Mouse (Mus musculus) brown adipose tissue, adult 24 weeks (tissue): Measurements from ENCODE around the gene Hydin. TPM values are rescaled to one million over a fixed set of nuclear protein-coding genes. Genes with fewer than 3 reads are reported as not detected.
"Not testable (repeated sequence)": the region's sequence is repeated elsewhere in the genome, so short reads cannot be mapped to it uniquely, and the experiment has no call there.

Experiments used
- H3K27ac ChIP-seq: fragments of 200-500 bp; replicated peaks from 2 replicates; pipeline ENCODE4 v1.5.1; 2012; ENCODE audit warnings: low read depth, mild to moderate bottlenecking, low read length
- H3K4me1 ChIP-seq: fragments of 200-500 bp; 2 replicates; pipeline ENCODE4 v1.6.1; 2012; ENCODE audit warnings: low read length, mixed read lengths; ENCODE audit not compliant: control insufficient read depth, insufficient read depth, insufficient read length
- H3K4me3 ChIP-seq: fragments of 200-500 bp; 2 replicates; pipeline ENCODE4 v1.5.1; 2012; ENCODE audit warnings: low read depth, mild to moderate bottlenecking, low read length, moderate library complexity; ENCODE audit not compliant: insufficient read depth
- polyA plus RNA-seq: library from polyadenylated mRNA; stranded (reverse); fragments of >200 nt; gene quantifications from 2 replicates; pipeline ENCODE4 v1.2.4, GENCODE M21; 2012; ENCODE audit not compliant: missing spikeins, insufficient read depth, insufficient read length

Gene Hydin
- polyA plus RNA-seq, 1 experiment = 0.08 TPM

GRCm38 (mm10) chr8:110276259-110276560, 9.4 kb downstream of the Hydin start:
- no peaks in the 10 kb centered on the region for H3K4me1 ChIP-seq
- H3K27ac ChIP-seq = no peak overlapping the region
- H3K4me3 ChIP-seq = no peak overlapping the region

GRCm38 (mm10) chr8:110312715-110313114, 45.9 kb downstream of the Hydin start:
- no peak overlapping the region for H3K27ac ChIP-seq
- H3K4me1 ChIP-seq = no peaks in the 10 kb centered on the region

GRCm38 (mm10) chr8:110315826-110316225, 49.0 kb downstream of the Hydin start:
- H3K27ac ChIP-seq = no peak overlapping the region
- H3K4me1 ChIP-seq = no peaks in the 10 kb centered on the region
- no peak overlapping the region for H3K4me3 ChIP-seq

More at GRCm38 (mm10) chr8:110312715-110313114, 45.9 kb downstream of the Hydin start:
- no peak overlapping the region for H3K4me3 ChIP-seq

GRCm38 (mm10) chr8:110319586-110319985, 52.8 kb downstream of the Hydin start:
- Histone ChIP-seq H3K4me3 (no peak overlapping the region), H3K4me1 (no peaks in the 10 kb centered on the region; the same call in 1 of the 2 replicates), H3K27ac (no peak overlapping the region)

GRCm38 (mm10) chr8:110321446-110321845, 54.7 kb downstream of the Hydin start:
- peak overlapping the region; percentile 46; the same call in 1 of the 2 replicates for H3K4me3 ChIP-seq
- no peaks in the 10 kb centered on the region; the same call in 1 of the 2 replicates for H3K4me1 ChIP-seq
- H3K27ac ChIP-seq = no peak overlapping the region

- no peak overlapping the region for H3K4me3 ChIP-seq
- no peaks in the 10 kb centered on the region; the same call in 1 of the 2 replicates for H3K4me1 ChIP-seq
- no peak overlapping the region for H3K27ac ChIP-seq
Observed at GRCm38 (mm10) chr8:110323981-110324574, 57.3 kb downstream of the Hydin start.

- not testable (repeated sequence) for H3K4me1 ChIP-seq, H3K27ac ChIP-seq, H3K4me3 ChIP-seq
Observed at GRCm38 (mm10) chr8:110327120-110327519, 60.3 kb downstream of the Hydin start.

GRCm38 (mm10) chr8:110333376-110333775, 66.6 kb downstream of the Hydin start:
- Histone ChIP-seq H3K4me1 (no peaks in the 10 kb centered on the region), H3K27ac (no peak overlapping the region), H3K4me3 (no peak overlapping the region)

- Histone ChIP-seq H3K27ac (no peak overlapping the region), H3K4me1 (no peaks in the 10 kb centered on the region), H3K4me3 (no peak overlapping the region)
Observed at GRCm38 (mm10) chr8:110339447-110339846, 72.7 kb downstream of the Hydin start.

- no peaks in the 10 kb centered on the region for H3K4me1 ChIP-seq
- no peak overlapping the region for H3K4me3 ChIP-seq
- H3K27ac ChIP-seq = no peak overlapping the region
Observed at GRCm38 (mm10) chr8:110340090-110340703, 73.4 kb downstream of the Hydin start.

- no peak overlapping the region for H3K27ac ChIP-seq
Observed at GRCm38 (mm10) chr8:110345697-110346394, 79.1 kb downstream of the Hydin start.

GRCm38 (mm10) chr8:110346915-110347314, 80.1 kb downstream of the Hydin start:
- no peak overlapping the region for H3K27ac ChIP-seq
- H3K4me1 ChIP-seq = no peaks in the 10 kb centered on the region
- no peak overlapping the region for H3K4me3 ChIP-seq

More at GRCm38 (mm10) chr8:110345697-110346394, 79.1 kb downstream of the Hydin start:
- Histone ChIP-seq H3K4me1 (no peaks in the 10 kb centered on the region), H3K4me3 (no peak overlapping the region)

GRCm38 (mm10) chr8:110350725-110351124, 83.9 kb downstream of the Hydin start:
- Histone ChIP-seq H3K4me1 (no peaks in the 10 kb centered on the region), H3K27ac (no peak overlapping the region), H3K4me3 (no peak overlapping the region)

- Histone ChIP-seq H3K4me3 (no peak overlapping the region), H3K27ac (no peak overlapping the region)
Observed at GRCm38 (mm10) chr8:110351909-110352308, 85.1 kb downstream of the Hydin start.

GRCm38 (mm10) chr8:110362975-110363374, 96.2 kb downstream of the Hydin start:
- H3K4me1 ChIP-seq = no peaks in the 10 kb centered on the region
- H3K4me3 ChIP-seq = no peak overlapping the region

More at GRCm38 (mm10) chr8:110351909-110352308, 85.1 kb downstream of the Hydin start:
- no peaks in the 10 kb centered on the region for H3K4me1 ChIP-seq

GRCm38 (mm10) chr8:110372836-110373235, 106.1 kb downstream of the Hydin start:
- no peaks in the 10 kb centered on the region for H3K4me1 ChIP-seq
- H3K27ac ChIP-seq = no peak overlapping the region
- H3K4me3 ChIP-seq = no peak overlapping the region

More at GRCm38 (mm10) chr8:110362975-110363374, 96.2 kb downstream of the Hydin start:
- H3K27ac ChIP-seq = no peak overlapping the region
